Mouse (Mus musculus): ENCODE measurements around the gene Trit1.
"Not testable (repeated sequence)": the region's sequence is repeated elsewhere in the genome, so short reads cannot be mapped to it uniquely, and the experiment has no call there.

Trit1 gene

GRCm38 (mm10) chr4:122996618-122997381, 19.6 kb upstream of the Trit1 start:
- peak in 1 of 2 experiments; percentile 31 for DNase-seq (ENCODE audit: low spot score in 2 of 2)

- no peak for DNase-seq (ENCODE audit: low spot score in 2 of 2)
Measured at GRCm38 (mm10) chr4:122998537-122999262, 17.7 kb upstream of the Trit1 start.

DNA sequence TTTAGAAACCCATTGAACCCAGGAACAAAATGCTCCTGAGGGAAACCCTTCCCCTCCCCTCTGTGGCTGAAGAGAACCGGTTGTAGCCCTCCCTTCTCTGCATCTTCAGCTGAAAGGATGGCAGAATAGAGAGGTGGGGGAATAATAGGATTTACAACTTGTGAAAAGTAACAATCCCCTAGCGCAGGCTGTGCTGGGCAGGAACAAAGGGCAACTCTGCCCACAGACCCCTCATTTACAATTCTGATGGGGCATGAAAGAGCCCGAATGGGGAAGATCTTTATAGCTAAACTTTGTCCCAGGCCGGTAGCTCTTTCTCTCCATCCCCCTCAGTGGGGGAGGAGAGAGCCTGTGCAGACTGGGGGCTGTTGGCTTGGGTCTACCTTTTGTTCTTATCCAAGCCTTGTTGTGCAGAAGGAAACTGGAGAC, 17.1 kb upstream of the Trit1 start:
- DNase-seq (ENCODE audit: low spot score in 2 of 2): no peak

DNA sequence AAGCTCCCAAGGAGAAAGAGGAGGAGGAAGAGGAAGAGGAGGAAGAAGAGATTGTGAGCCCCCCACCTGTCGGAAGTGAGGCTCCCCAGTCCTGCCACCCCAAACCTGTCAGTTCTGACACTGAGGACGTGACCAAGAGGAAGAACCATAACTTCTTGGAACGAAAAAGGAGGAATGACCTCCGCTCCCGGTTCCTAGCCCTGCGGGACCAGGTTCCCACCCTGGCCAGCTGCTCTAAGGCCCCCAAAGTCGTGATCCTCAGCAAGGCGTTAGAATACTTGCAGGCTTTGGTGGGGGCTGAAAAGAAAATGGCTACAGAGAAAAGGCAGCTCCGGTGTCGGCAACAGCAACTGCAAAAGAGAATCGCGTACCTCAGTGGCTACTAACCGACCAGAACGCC, 16.3 kb upstream of the Trit1 start:
- DNase-seq (ENCODE audit: low spot score in 2 of 2): no peak

DNA sequence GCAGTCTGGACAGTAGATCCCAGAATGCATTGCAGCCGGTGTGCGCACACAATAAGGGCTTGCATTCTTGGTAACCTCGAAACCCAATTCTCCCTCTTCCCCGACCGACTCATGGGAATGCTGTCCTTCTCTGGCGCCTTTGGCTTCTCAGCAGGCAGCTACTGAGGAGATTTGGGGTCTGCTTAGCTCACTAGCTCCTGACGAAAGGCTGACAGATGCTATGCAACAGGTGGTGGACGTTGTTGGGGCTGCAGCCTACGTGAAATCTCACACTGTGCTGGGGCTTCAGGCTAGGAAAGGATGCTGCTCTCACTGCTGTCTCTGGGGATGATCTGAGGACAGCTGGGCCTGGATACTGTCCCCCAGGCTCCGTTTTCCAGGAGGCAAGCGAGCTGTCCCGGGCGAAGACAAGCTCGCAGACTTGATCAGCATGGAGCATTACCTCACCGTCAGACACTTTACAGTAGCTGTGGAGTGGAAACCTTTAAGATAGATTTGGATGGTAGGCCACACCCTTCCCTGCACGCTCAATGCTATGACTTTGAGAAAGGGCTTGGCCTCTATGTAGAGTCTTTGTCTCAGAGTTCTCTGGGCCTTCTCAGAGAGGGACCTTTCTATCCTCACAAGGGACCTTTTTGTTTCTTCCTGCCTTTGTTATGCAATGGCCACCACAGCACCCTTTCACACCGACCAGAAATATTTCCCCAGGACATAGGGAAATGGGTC, 15.6 kb upstream of the Trit1 start:
- DNase-seq (ENCODE audit: low spot score in 2 of 2): no peak

DNA sequence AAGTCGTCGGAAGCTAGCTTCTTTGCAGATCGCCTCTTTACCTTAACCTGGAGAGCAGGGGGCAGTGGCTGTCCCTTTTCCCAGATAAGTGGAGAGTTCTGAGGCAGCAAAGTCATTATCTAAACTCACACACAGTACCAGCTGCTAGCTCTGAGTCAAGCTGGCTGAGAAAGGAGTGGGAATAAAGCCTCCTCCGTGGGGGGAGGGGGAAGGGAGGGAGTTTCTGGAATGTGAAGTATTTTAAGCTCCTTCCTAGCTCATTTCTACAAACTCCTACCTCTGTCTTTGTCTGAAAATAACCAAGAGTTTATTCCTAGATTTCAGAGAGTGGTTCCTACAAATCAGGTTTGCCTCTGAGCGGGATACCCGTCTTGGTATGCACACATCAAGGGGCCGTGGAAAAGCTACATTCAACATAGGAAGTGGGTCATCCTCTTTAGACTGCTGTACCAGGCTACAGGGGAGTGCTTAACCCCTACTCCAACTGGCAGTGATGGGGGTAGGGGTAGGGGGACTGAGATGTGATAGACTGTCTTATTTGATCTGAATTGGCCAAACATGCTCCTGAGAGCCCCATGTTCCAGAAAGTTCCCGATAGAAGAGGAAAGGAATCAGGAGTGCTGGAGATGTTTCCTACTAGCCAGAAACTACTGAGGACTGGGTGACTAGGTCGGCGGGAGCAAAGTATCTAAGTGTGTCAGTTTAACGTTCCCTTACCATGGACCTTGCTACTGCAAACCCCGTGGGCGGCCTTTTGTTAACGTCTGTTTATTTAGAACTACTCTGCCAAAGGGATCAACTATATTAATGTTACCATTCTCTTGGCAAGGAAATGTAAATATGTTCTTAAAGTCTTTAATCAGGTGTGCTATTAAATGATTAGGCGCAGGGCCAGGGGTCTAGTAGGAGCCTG, 11.1 kb upstream of the Trit1 start:
- no peak for DNase-seq (ENCODE audit: low spot score in 2 of 2)

DNA sequence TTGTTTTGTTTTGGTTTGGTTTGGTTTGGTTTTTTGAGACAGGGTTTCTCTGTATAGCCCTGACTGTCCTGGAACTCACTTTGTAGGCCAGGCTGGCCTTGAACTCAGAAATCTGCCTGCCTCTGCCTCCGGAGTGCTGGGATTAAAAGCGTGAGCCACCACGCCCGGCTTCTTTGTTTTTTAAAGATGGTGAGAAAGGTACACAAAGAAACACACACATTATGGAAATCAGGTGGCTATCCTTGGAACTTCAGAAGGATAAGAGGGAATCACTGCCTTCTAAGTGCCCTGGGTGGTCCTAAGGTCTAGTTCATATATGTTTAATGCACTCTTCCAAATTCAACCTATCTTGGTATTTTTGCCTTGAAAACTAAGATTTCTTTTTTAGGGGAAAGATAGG, 3.9 kb upstream of the Trit1 start:
- not testable (repeated sequence) for DNase-seq (ENCODE audit: low spot score in 2 of 2)

DNA sequence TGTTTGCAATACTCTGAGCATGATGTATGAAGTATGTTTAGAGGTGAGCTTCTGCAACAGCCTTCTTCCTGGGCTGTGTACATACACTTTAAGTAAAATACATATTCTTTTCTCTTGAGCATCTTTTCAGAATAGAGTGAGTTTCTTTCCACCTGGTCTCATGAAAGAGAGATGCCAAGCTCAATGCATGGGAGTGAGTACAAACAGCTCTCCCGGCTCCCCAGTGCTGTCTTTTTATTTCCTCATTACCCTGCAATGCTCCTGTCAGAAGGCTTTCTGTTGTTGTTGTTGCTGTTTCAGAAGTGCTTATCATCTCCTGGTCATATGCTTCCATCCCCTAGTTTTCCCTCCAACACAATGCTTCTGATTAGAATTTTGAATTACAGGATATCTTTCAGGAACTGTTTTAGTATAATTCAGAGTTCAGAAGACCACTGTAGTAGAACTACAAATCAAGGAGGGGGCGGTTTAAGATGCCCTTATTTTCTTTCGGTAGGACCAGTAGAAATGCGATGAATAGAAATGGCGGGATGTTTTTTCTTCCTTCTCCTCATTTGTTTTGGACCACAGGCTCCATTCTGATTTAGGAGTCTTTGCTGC, 3.0 kb upstream of the Trit1 start:
- no peak for DNase-seq (ENCODE audit: low spot score in 2 of 2)

DNA sequence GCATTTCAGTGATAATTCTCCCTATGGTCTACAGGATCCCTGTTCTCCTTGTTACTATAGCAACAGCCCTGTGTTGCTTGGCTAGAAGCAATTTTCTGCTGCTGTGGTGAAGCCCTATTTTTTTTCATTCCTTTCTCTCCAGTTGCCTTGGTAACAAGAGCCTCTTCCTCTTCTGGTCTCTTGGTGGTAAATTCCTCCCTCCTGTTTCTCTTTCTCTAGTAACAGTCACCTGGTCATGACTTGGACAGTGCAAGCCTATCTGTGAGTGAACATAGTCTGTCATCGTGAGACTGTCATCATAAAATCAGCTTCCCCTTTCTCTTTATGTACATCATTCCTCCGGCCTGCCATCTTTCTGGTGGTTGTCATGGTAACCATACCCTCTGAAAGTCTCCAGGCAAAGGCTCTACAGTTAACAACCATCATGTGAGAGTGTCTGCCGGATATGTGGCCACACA, 2.4 kb upstream of the Trit1 start:
- no peak for DNase-seq (ENCODE audit: low spot score in 2 of 2)

DNA sequence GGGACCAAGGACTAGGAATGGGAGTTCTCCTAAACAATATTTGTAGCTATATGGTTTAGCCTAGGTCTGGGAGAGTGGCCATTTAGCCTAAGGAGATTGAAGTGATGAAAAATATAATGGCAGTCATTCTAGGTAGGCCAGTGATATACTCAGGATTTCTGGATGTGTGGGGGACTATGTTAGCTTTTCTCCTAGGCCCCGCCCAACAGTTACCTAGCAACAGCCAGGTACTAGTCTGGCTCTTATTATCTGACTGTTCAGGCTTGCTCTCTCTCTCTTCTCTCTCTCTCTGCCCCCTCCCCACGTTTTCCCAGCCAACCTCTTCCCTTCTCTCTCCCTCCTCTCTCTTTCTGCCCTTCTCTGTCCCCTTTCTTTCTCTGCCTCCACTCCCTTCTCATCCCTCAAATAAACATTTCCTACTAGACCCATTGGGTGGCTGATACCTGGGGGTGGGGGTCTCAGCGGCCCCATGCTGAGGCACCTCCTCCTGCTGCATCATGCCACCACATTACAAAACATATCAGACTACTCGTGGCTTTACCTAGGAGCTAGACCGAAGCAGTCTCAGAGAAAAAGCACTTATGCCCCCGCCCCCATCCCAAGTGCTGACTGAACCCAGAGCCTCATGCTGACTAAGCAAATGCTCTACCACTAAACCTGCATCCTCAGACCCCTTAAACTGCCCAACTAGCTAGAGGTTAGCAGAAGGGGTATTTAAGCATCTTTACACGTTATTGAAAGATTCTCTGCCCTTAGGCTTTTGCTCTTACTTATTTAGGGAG, 1.7 kb upstream of the Trit1 start:
- no peak for DNase-seq (ENCODE audit: low spot score in 2 of 2)

DNA sequence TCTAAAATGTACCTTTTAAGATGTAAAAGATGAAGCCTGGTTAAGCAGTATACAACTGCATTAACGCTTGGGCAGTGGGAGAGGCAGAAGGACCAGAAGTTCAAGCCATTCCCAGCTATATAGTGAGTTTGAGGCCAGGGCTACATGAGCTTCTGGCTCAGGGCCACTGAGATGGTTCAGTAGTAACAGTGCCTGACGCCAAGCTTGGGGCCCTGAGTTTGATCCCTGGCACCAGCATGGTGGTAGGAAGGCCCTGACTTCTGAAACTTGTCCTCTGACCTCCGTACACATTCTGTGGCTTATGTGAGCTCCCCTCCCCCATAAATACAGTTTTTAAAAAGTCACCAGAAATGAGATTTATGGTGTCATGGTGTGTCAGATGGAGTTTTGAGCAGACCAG, 5.2 kb downstream of the Trit1 start:
- DNase-seq (ENCODE audit: low spot score in 2 of 2): no peak

- DNase-seq (ENCODE audit: low spot score in 2 of 2): no peak
Measured at GRCm38 (mm10) chr4:123022896-123023295, 6.5 kb downstream of the Trit1 start.

- no peak for DNase-seq (ENCODE audit: low spot score in 2 of 2)
Measured at GRCm38 (mm10) chr4:123025418-123025817, 9.0 kb downstream of the Trit1 start.

DNA sequence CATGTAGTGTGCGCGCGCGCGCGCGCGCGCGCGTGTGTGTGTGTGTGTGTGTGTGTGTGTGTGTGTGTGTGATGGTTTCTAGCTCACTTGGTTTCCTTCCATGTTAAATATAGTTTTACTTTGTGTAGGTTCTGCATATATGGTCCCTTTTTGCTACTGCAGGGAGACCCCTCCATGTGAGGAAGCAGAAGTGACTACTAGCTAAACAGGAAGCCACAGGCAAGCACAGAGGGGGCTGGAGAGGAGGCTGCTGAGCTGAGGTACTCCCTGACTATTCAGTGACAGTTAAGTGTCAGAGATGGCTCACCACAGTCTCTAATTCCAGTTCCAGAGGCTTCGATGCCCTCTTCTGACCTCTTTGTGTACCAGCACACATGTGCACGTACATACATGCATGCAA, 9.8 kb downstream of the Trit1 start:
- DNase-seq (ENCODE audit: low spot score in 2 of 2): no peak

DNA sequence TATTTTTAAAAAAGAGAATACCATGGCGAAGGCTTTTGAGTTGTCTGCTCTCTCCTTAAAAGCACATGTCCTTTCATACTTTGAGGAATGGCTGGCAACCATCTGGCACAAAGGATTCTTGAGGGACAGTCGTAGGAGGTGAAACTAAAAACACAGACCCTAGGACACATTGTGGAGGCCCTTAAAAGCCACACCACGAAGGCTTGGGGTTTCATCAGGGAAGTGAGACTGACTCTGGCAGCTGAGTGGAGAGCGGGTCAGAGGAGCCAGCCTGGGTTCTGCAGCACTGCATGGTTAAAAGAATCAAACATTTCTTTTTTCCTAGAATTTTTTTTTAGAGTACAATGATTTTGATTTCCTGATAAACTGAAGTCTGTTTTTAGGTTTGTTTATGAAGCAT, 10.2 kb downstream of the Trit1 start:
- no peak for DNase-seq (ENCODE audit: low spot score in 2 of 2)

DNA sequence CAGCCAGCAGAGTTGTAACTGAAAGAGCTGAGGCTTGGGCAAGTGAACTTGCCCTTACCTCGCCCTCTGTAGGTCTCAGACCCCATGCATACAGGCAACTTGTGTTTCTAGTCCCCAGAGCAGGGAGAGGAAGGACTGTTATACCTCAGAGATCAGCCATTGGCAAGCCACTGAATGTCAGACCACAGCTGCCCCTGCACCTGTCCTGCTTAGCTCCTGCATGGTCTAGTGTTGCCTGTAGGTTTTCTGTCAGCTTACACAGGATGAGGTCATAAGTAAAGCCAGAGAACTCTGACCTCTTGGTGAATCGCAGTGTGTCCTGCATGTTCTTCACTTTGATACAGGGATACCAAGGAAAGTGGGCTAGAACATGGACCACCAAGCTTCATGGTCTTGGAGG, 18.4 kb downstream of the Trit1 start:
- DNase-seq (ENCODE audit: low spot score in 2 of 2): no peak

- no peak for DNase-seq (ENCODE audit: low spot score in 2 of 2)
Measured at GRCm38 (mm10) chr4:123035636-123036035, 19.2 kb downstream of the Trit1 start.

GRCm38 (mm10) chr4:123036710-123037109, 20.3 kb downstream of the Trit1 start:
- DNase-seq (ENCODE audit: low spot score in 2 of 2): no peak

- no peak for DNase-seq (ENCODE audit: low spot score in 2 of 2)
Measured at GRCm38 (mm10) chr4:123041131-123041530, 24.7 kb downstream of the Trit1 start.

GRCm38 (mm10) chr4:123043858-123044257, 27.5 kb downstream of the Trit1 start:
- no peak for DNase-seq (ENCODE audit: low spot score in 2 of 2)
